In genomic region chr6:66915592-66915991, GRCm38 (mm10) we compare ENCODE assay signal across 35 mouse cellular contexts.
"Had no signal": no experiment of that assay in that cellular context is flagged by ENCODE, and none has a peak within 500 bp of the region (broad histone marks: within the 10 kb centered on the region; RNA-seq: fewer than 3 reads in every experiment).

No protein-coding gene starts in this region.

- H3K9ac ChIP-seq: heart, embryonic 12.5 days; heart, embryonic 13.5 days; heart, embryonic 15.5 days; hindbrain, embryonic 12.5 days; hindbrain, embryonic 13.5 days; hindbrain, embryonic 14.5 days; hindbrain, embryonic 15.5 days; intestine, embryonic 15.5 days; kidney, embryonic 15.5 days had no signal

- H3K36me3 ChIP-seq: heart, embryonic 10.5 days; heart, embryonic 12.5 days; heart, embryonic 15.5 days; hindbrain, embryonic 10.5 days; hindbrain, embryonic 12.5 days; hindbrain, embryonic 13.5 days; hindbrain, embryonic 15.5 days; intestine, embryonic 15.5 days; kidney, embryonic 15.5 days had no signal

- DNase-seq: heart, postnatal 10 days; heart, postnatal 14 days; heart, postnatal 36 days; heart, postnatal 4 days; kidney, adult 11 months; kidney, adult 18-20 months; kidney, adult 2 months; kidney, adult 8-10 months; kidney, adult 9 months; kidney, postnatal 10 days; kidney, postnatal 14 days; kidney, postnatal 25 days; kidney, postnatal 36 days; kidney, postnatal 4 days; layer of hippocampus, adult 9-11 months; layer of hippocampus, postnatal 36 days had no signal

- H3K9me3 ChIP-seq: heart, embryonic 10.5 days; heart, embryonic 12.5 days; heart, embryonic 13.5 days; heart, embryonic 15.5 days; hindbrain, embryonic 10.5 days; hindbrain, embryonic 12.5 days; hindbrain, embryonic 13.5 days; hindbrain, embryonic 15.5 days; intestine, embryonic 15.5 days; kidney, embryonic 15.5 days had no signal

- H3K4me2 ChIP-seq: heart, embryonic 11.5 days; heart, embryonic 12.5 days; heart, embryonic 13.5 days; heart, embryonic 15.5 days; hindbrain, embryonic 12.5 days; hindbrain, embryonic 13.5 days; hindbrain, embryonic 14.5 days; hindbrain, embryonic 15.5 days; intestine, embryonic 15.5 days; kidney, embryonic 15.5 days had no signal

- H3K4me1 ChIP-seq: hindbrain, embryonic 12.5 days; hindbrain, embryonic 13.5 days; hindbrain, embryonic 15.5 days; intestine, embryonic 15.5 days had no signal

- H3K4me3 ChIP-seq: heart, embryonic 10.5 days; heart, embryonic 12.5 days; heart, embryonic 13.5 days; heart, embryonic 15.5 days; hindbrain, embryonic 10.5 days; hindbrain, embryonic 12.5 days; hindbrain, embryonic 13.5 days; hindbrain, embryonic 15.5 days; intestine, embryonic 15.5 days; kidney, embryonic 15.5 days; layer of hippocampus, adult 2 months; left cerebral cortex, adult 2 months had no signal

- H3K27me3 ChIP-seq: heart, embryonic 12.5 days; heart, embryonic 13.5 days; heart, embryonic 15.5 days; hindbrain, embryonic 12.5 days; hindbrain, embryonic 13.5 days; hindbrain, embryonic 15.5 days; intestine, embryonic 15.5 days; kidney, embryonic 15.5 days had no signal

- ATAC-seq: hindbrain, postnatal 0 days; inflammation-experienced regulatory T-cells, adult 6 months; intestine, embryonic 15.5 days; intestine, embryonic 16.5 days; intestine, postnatal 0 days had no signal

- H3K27ac ChIP-seq: heart, embryonic 10.5 days; heart, embryonic 13.5 days; heart, embryonic 15.5 days; hindbrain, embryonic 10.5 days; hindbrain, embryonic 12.5 days; hindbrain, embryonic 13.5 days; hindbrain, embryonic 14.5 days; hindbrain, embryonic 15.5 days; hindbrain, postnatal 0 days; intestine, embryonic 15.5 days; kidney, embryonic 15.5 days; kidney, postnatal 0 days; layer of hippocampus, adult 2 months; left cerebral cortex, adult 2 months had no signal
